In genomic region chr10:61379340-61380040, GRCm38 (mm10) we compare ENCODE assay signal across 10 mouse cellular contexts. TPM values are rescaled to one million over a fixed set of nuclear protein-coding genes. Genes with fewer than 3 reads are reported as not detected.
A peak's percentile ranks its signal among the peaks of the same experiment; 100 is the strongest.
DNase-seq lines count a peak whose midpoint lies in the region; ATAC-seq and TF ChIP-seq lines count a peak whose summit lies in the region.
"Had no signal": no experiment of that assay in that cellular context is flagged by ENCODE, and none has a peak within 500 bp of the region (broad histone marks: within the 10 kb centered on the region; RNA-seq: fewer than 3 reads in every experiment).

No protein-coding gene starts in this region.

- peaks cover 71% of the 10 kb centered on the region for H3K4me1 ChIP-seq in forebrain, embryonic 10.5 days
- H3K4me1 ChIP-seq in forebrain, postnatal 0 days (ENCODE audit: insufficient read depth) = peaks cover 13% of the 10 kb centered on the region; the same call in 1 of the 2 replicates
- H3K4me1 ChIP-seq in kidney, postnatal 0 days (replicated peaks; ENCODE audit: insufficient read depth, low read length) = peaks cover 33% of the 10 kb centered on the region; the same call in 1 of the 2 replicates
- H3K4me1 ChIP-seq in embryonic facial prominence, embryonic 11.5 days (ENCODE audit: control insufficient read depth, insufficient read depth, low read length) = peaks cover 4% of the 10 kb centered on the region; the same call in 1 of the 2 replicates
- H3K4me1 ChIP-seq in limb, embryonic 15.5 days = peaks cover 55% of the 10 kb centered on the region

- DNase-seq in forebrain, embryonic 10.5 days (ENCODE audit: extremely low spot score, low spot score) = no peak
- DNase-seq in forebrain, postnatal 0 days = no peak
- DNase-seq in kidney, postnatal 0 days (ENCODE audit: low spot score) = no peak
- DNase-seq in kidney, adult 18-20 months = no peak
- no peak for DNase-seq in embryonic facial prominence, embryonic 11.5 days (ENCODE audit: low spot score)
- DNase-seq in adipocyte (ENCODE audit: low spot score) = no peak
- DNase-seq in layer of hippocampus, adult 8-10 months (ENCODE audit: low spot score in 2 of 2) = no peak
- DNase-seq: embryo, embryonic 11 days had no signal

- peak overlapping the region; percentile 31; the same call in 1 of the 2 replicates for H3K4me3 ChIP-seq in forebrain, embryonic 10.5 days
- no peak overlapping the region for H3K4me3 ChIP-seq in forebrain, postnatal 0 days (ENCODE audit: low read depth, low read length)
- H3K4me3 ChIP-seq in kidney, postnatal 0 days (replicated peaks; ENCODE audit: low read depth, low read length) = no peak overlapping the region
- H3K4me3 ChIP-seq in embryonic facial prominence, embryonic 11.5 days (ENCODE audit: low read depth, low read length) = no peak overlapping the region
- no peak overlapping the region for H3K4me3 ChIP-seq in limb, embryonic 15.5 days

- peaks cover 30% of the 10 kb centered on the region for H3K27me3 ChIP-seq in forebrain, embryonic 10.5 days (ENCODE audit: poor library complexity, severe bottlenecking)
- no peaks in the 10 kb centered on the region for H3K27me3 ChIP-seq in forebrain, postnatal 0 days (ENCODE audit: insufficient read depth, low read length)
- no peaks in the 10 kb centered on the region for H3K27me3 ChIP-seq in kidney, postnatal 0 days (ENCODE audit: insufficient read depth, low read length)
- no peaks in the 10 kb centered on the region for H3K27me3 ChIP-seq in embryonic facial prominence, embryonic 11.5 days (ENCODE audit: control insufficient read depth, insufficient read depth, low read length)
- no peaks in the 10 kb centered on the region for H3K27me3 ChIP-seq in limb, embryonic 15.5 days

- H3K36me3 ChIP-seq in forebrain, embryonic 10.5 days (replicated peaks) = peaks cover 4% of the 10 kb centered on the region; the same call in 1 of the 2 replicates
- H3K36me3 ChIP-seq in forebrain, postnatal 0 days (ENCODE audit: insufficient read depth) = no peaks in the 10 kb centered on the region
- no peaks in the 10 kb centered on the region for H3K36me3 ChIP-seq in kidney, postnatal 0 days (ENCODE audit: insufficient read depth, low read length)
- no peaks in the 10 kb centered on the region for H3K36me3 ChIP-seq in embryonic facial prominence, embryonic 11.5 days (replicated peaks; ENCODE audit: control insufficient read depth, insufficient read depth, low read depth, low read length)
- no peaks in the 10 kb centered on the region for H3K36me3 ChIP-seq in limb, embryonic 15.5 days

- peak overlapping the region; percentile 65 for H3K27ac ChIP-seq in forebrain, embryonic 10.5 days
- H3K27ac ChIP-seq in forebrain, postnatal 0 days (ENCODE audit: low read depth, low read length) = no peak overlapping the region
- H3K27ac ChIP-seq in kidney, postnatal 0 days = no peak overlapping the region
- H3K27ac ChIP-seq in embryonic facial prominence, embryonic 11.5 days (replicated peaks; ENCODE audit: low read depth, low read length) = no peak overlapping the region
- H3K27ac ChIP-seq in limb, embryonic 15.5 days = peak overlapping the region; percentile 69

- no peak for ATAC-seq in forebrain, postnatal 0 days
- no peak for ATAC-seq in kidney, postnatal 0 days (replicated peaks; ENCODE audit: low FRiP score, low read depth)
- ATAC-seq in embryonic facial prominence, embryonic 11.5 days (replicated peaks; ENCODE audit: insufficient number of reproducible peaks, low FRiP score, low TSS enrichment, low read depth) = no peak
- ATAC-seq in limb, embryonic 15.5 days (ENCODE audit: insufficient number of reproducible peaks, low FRiP score, low TSS enrichment, low read depth) = no peak

- WGBS in forebrain, embryonic 10.5 days = 89% methylated on average over 13 of the region's 13 CpGs
- WGBS in forebrain, postnatal 0 days = 87% methylated on average over 13 of the region's 13 CpGs
- WGBS in kidney, postnatal 0 days = 87% methylated on average over 13 of the region's 13 CpGs
- WGBS in embryonic facial prominence, embryonic 11.5 days = 90% methylated on average over 13 of the region's 13 CpGs
- WGBS in limb, embryonic 15.5 days = 91% methylated on average over 13 of the region's 13 CpGs

- TF ChIP-seq CTCF in forebrain, postnatal 0 days (IDR thresholded peaks at IDR 0.05; ENCODE audit: low read depth) = no peak
- TF ChIP-seq CTCF in kidney, postnatal 0 days (IDR thresholded peaks at IDR 0.05; ENCODE audit: low read depth) = no peak

- no peaks in the 10 kb centered on the region for H3K9me3 ChIP-seq in forebrain, embryonic 10.5 days
- H3K9me3 ChIP-seq in forebrain, postnatal 0 days (ENCODE audit: low read length) = no peaks in the 10 kb centered on the region
- no peaks in the 10 kb centered on the region for H3K9me3 ChIP-seq in kidney, postnatal 0 days (replicated peaks; ENCODE audit: low read length)
- H3K9me3 ChIP-seq in embryonic facial prominence, embryonic 11.5 days (replicated peaks; ENCODE audit: control insufficient read depth, low read length) = no peaks in the 10 kb centered on the region
- no peaks in the 10 kb centered on the region for H3K9me3 ChIP-seq in limb, embryonic 15.5 days

- no peak overlapping the region for H3K4me2 ChIP-seq in forebrain, postnatal 0 days (ENCODE audit: low read depth)
- H3K4me2 ChIP-seq in kidney, postnatal 0 days (ENCODE audit: low read length) = peak overlapping the region; percentile 87
- H3K4me2 ChIP-seq in embryonic facial prominence, embryonic 11.5 days (ENCODE audit: low read depth, low read length) = no peak overlapping the region
- no peak overlapping the region for H3K4me2 ChIP-seq in limb, embryonic 15.5 days

- no peak overlapping the region for H3K9ac ChIP-seq in forebrain, postnatal 0 days
- no peak overlapping the region for H3K9ac ChIP-seq in kidney, postnatal 0 days (ENCODE audit: low read depth, low read length)
- H3K9ac ChIP-seq in embryonic facial prominence, embryonic 11.5 days (replicated peaks; ENCODE audit: low read length) = peak overlapping the region; percentile 2; the same call in 1 of the 2 replicates
- H3K9ac ChIP-seq in limb, embryonic 15.5 days = no peak overlapping the region

RNA-seq across cellular contexts. Expression of gene Pald1, which starts 3.8 kb away (rescaled TPM):
- polyA plus RNA-seq in forebrain, embryonic 10.5 days (2016; fragmentation: Nextera tagmentation; extraction: Ambion mirVana) = 36.0 and 36.2 TPM in 2 replicates
- 20.2 and 23.7 TPM in 2 replicates for total RNA-seq in forebrain, postnatal 0 days (2014; rRNA removed)
- polyA plus RNA-seq in forebrain, postnatal 0 days (2015; fragmentation: Nextera tagmentation; extraction: Ambion mirVana) = 12.4 and 14.4 TPM in 2 replicates
- polyA plus RNA-seq in kidney, postnatal 0 days (2015; fragmentation: Nextera tagmentation; extraction: Ambion mirVana) = 20.2 and 24.8 TPM in 2 replicates
- 15.1 and 16.1 TPM in 2 replicates for polyA plus RNA-seq in embryonic facial prominence, embryonic 11.5 days (2014; fragmentation: Nextera tagmentation; extraction: Ambion mirVana)
- polyA plus RNA-seq in limb, embryonic 15.5 days (2015; fragmentation: Nextera tagmentation; extraction: Ambion mirVana) = 22.8 and 23.8 TPM in 2 replicates
- total RNA-seq in layer of hippocampus, adult 8-10 months (2022) = 10 to 100 TPM; 12.8 to 22.5 (median 17.9) TPM

RNA-seq across cellular contexts. Expression of gene Nodal, which starts 38.3 kb away (rescaled TPM):
- 0.42 and 0.50 TPM in 2 replicates for polyA plus RNA-seq in forebrain, embryonic 10.5 days (2016; fragmentation: Nextera tagmentation; extraction: Ambion mirVana)
- total RNA-seq in forebrain, postnatal 0 days (2014; rRNA removed) = 0.54 TPM in 1 of 2 replicates, not detected in the other
- 0.13 and 0.16 TPM in 2 replicates for polyA plus RNA-seq in forebrain, postnatal 0 days (2015; fragmentation: Nextera tagmentation; extraction: Ambion mirVana)
- 0.36 and 0.45 TPM in 2 replicates for polyA plus RNA-seq in kidney, postnatal 0 days (2015; fragmentation: Nextera tagmentation; extraction: Ambion mirVana)
- 0.20 TPM in 2 replicates for polyA plus RNA-seq in embryonic facial prominence, embryonic 11.5 days (2014; fragmentation: Nextera tagmentation; extraction: Ambion mirVana)
- polyA plus RNA-seq in limb, embryonic 15.5 days (2015; fragmentation: Nextera tagmentation; extraction: Ambion mirVana) = 0.13 and 0.24 TPM in 2 replicates
- under 1 TPM in 3 of 4 experiments, not detected in 1; 0.22 to 0.30 (median 0.25) TPM for total RNA-seq in layer of hippocampus, adult 8-10 months (2022)
- polyA plus RNA-seq: small intestine, adult 2 months had no signal

Comparison
In these comparisons a context has a peak if more than half of its experiments do, and no peak if none do; other contexts are left out.
1. H3K27ac ChIP-seq: peak in forebrain, embryonic 10.5 days (single experiment) and limb, embryonic 15.5 days (single experiment); none in forebrain, postnatal 0 days (single experiment), kidney, postnatal 0 days (single experiment) and embryonic facial prominence, embryonic 11.5 days (single experiment).